Mouse (Mus musculus) midbrain, embryonic 14.5 days (tissue): ENCODE data around the gene Ccdc107. TPM values are rescaled to one million over a fixed set of nuclear protein-coding genes. Genes with fewer than 3 reads are reported as not detected.

Source experiments
- ATAC-seq: fragments of 200-750 bp; cut with Nextera tagmentation; 2 replicates; pipeline ENCODE4 v1.8.0; 2017; ENCODE audit warnings: moderate number of reproducible peaks, moderate library complexity; ENCODE audit not compliant: low FRiP score, low TSS enrichment
- DNase-seq: peaks from one replicate; pipeline ENCODE4 v3.0.0-alpha.2; 2015
- H3K27ac ChIP-seq: fragments of 300-500 bp; sonication (generic); replicated peaks from 2 replicates; pipeline ENCODE4 v1.5.1; 2014; ENCODE audit warnings: mild to moderate bottlenecking, low read depth, low read length, moderate library complexity
- H3K27me3 ChIP-seq: fragments of 300-500 bp; sonication (generic); 2 replicates; pipeline ENCODE4 v1.6.1; 2014; ENCODE audit warnings: low read length, control low read depth, mixed read lengths; ENCODE audit not compliant: control insufficient read depth, insufficient read depth
- H3K36me3 ChIP-seq: fragments of 300-500 bp; sonication (generic); 2 replicates; pipeline ENCODE4 v1.6.1; 2014; ENCODE audit warnings: low read length, control low read depth; ENCODE audit not compliant: control insufficient read depth, insufficient read depth
- H3K4me1 ChIP-seq: fragments of 300-500 bp; sonication (generic); 2 replicates; pipeline ENCODE4 v1.6.1; 2014; ENCODE audit warnings: mild to moderate bottlenecking, antibody characterized with exemption, low read length, control low read depth; ENCODE audit not compliant: control insufficient read depth, insufficient read depth
- H3K4me2 ChIP-seq: fragments of 300-500 bp; sonication (generic); 2 replicates; pipeline ENCODE4 v1.6.1; 2014; ENCODE audit warnings: mild to moderate bottlenecking, low read length, moderate library complexity
- H3K4me3 ChIP-seq: fragments of 300-500 bp; sonication (generic); replicated peaks from 2 replicates; pipeline ENCODE4 v1.5.1; 2014; ENCODE audit warnings: low read depth, low read length
- H3K9ac ChIP-seq: fragments of 300-500 bp; sonication (generic); replicated peaks from 2 replicates; pipeline ENCODE4 v1.6.1; 2014; ENCODE audit warnings: mild to moderate bottlenecking, low read length, moderate library complexity
- H3K9me3 ChIP-seq: fragments of 300-500 bp; sonication (generic); 2 replicates; pipeline ENCODE4 v1.6.1; 2016; ENCODE audit warnings: low read length, control low read depth, mixed read lengths; ENCODE audit not compliant: control insufficient read depth
- WGBS: fragments of 180-500 bp; shearing (Covaris S2); extraction: QIAGEN DNeasy Blood & Tissue Kit; methylation state at CpG from one replicate; pipeline ENCODE4 v1.1.7; 2014; 5-methylcytosine and 5-hydroxymethylcytosine counted together
- polyA plus RNA-seq: library from polyadenylated mRNA; unstranded; fragments of >200 nt; fragmentation: Nextera tagmentation; extraction: Ambion mirVana; gene quantifications from 2 replicates; pipeline ENCODE4 v1.2.1, GENCODE M21; 2014

Gene Ccdc107
- polyA plus RNA-seq, 1 experiment from 2014 or later, result 68.1 TPM

GRCm38 (mm10) chr4:43457124-43457523, 35.6 kb upstream of the Ccdc107 start:
- no peak overlapping the region for H3K9ac ChIP-seq
- ATAC-seq, result no peak
- WGBS, result 26% methylated on average over 8 of the region's 8 CpGs
- peaks cover 11% of the 10 kb centered on the region; the same call in 1 of the 2 replicates for H3K4me1 ChIP-seq
- H3K9me3 ChIP-seq, result no peaks in the 10 kb centered on the region
- H3K4me3 ChIP-seq, result no peak overlapping the region
- no peaks in the 10 kb centered on the region for H3K27me3 ChIP-seq
- no peak for DNase-seq
- H3K36me3 ChIP-seq, result no peaks in the 10 kb centered on the region
- H3K27ac ChIP-seq, result no peak overlapping the region
- H3K4me2 ChIP-seq, result no peak overlapping the region

- Histone ChIP-seq H3K4me2 (no peak overlapping the region), H3K36me3 (no peaks in the 10 kb centered on the region), H3K4me1 (no peaks in the 10 kb centered on the region), H3K4me3 (no peak overlapping the region), H3K9ac (no peak overlapping the region), H3K27me3 (no peaks in the 10 kb centered on the region), H3K27ac (no peak overlapping the region), H3K9me3 (no peaks in the 10 kb centered on the region)
- 95% methylated on average over 5 of the region's 5 CpGs for WGBS
- DNase-seq (no peak), ATAC-seq (no peak)
Observed at GRCm38 (mm10) chr4:43463102-43463501, 29.6 kb upstream of the Ccdc107 start.

GRCm38 (mm10) chr4:43465935-43466334, 26.8 kb upstream of the Ccdc107 start:
- no peak overlapping the region for H3K4me2 ChIP-seq

GRCm38 (mm10) chr4:43466872-43467271, 25.8 kb upstream of the Ccdc107 start:
- no peaks in the 10 kb centered on the region for H3K36me3 ChIP-seq
- no peaks in the 10 kb centered on the region for H3K4me1 ChIP-seq
- ATAC-seq (no peak), DNase-seq (no peak)
- WGBS, result 93% methylated on average over 7 of the region's 7 CpGs
- no peak overlapping the region for H3K4me2 ChIP-seq
- H3K4me3 ChIP-seq, result no peak overlapping the region
- H3K9me3 ChIP-seq, result no peaks in the 10 kb centered on the region
- H3K27ac ChIP-seq, result no peak overlapping the region
- no peaks in the 10 kb centered on the region for H3K27me3 ChIP-seq
- no peak overlapping the region for H3K9ac ChIP-seq

More at GRCm38 (mm10) chr4:43465935-43466334, 26.8 kb upstream of the Ccdc107 start:
- no peak overlapping the region for H3K9ac ChIP-seq
- WGBS, result 89% methylated on average over 6 of the region's 6 CpGs
- no peak overlapping the region for H3K4me3 ChIP-seq
- H3K36me3 ChIP-seq, result no peaks in the 10 kb centered on the region
- no peaks in the 10 kb centered on the region for H3K4me1 ChIP-seq
- H3K27ac ChIP-seq, result no peak overlapping the region
- ATAC-seq (no peak), DNase-seq (no peak)
- no peaks in the 10 kb centered on the region for H3K9me3 ChIP-seq
- no peaks in the 10 kb centered on the region for H3K27me3 ChIP-seq

GRCm38 (mm10) chr4:43470301-43470700, 22.4 kb upstream of the Ccdc107 start:
- Histone ChIP-seq H3K36me3 (no peaks in the 10 kb centered on the region), H3K4me2 (no peak overlapping the region), H3K27me3 (no peaks in the 10 kb centered on the region), H3K27ac (no peak overlapping the region), H3K4me3 (no peak overlapping the region), H3K4me1 (no peaks in the 10 kb centered on the region), H3K9me3 (no peaks in the 10 kb centered on the region), H3K9ac (no peak overlapping the region)
- 95% methylated on average over 10 of the region's 10 CpGs for WGBS
- no peak for DNase-seq
- no peak for ATAC-seq

- no peaks in the 10 kb centered on the region for H3K36me3 ChIP-seq
- no peaks in the 10 kb centered on the region for H3K9me3 ChIP-seq
- WGBS, result 88% methylated on average over 1 of the region's 1 CpGs
- H3K27me3 ChIP-seq, result no peaks in the 10 kb centered on the region
- no peak overlapping the region for H3K9ac ChIP-seq
- DNase-seq (no peak), ATAC-seq (no peak)
- no peak overlapping the region for H3K27ac ChIP-seq
- no peak overlapping the region for H3K4me3 ChIP-seq
- H3K4me2 ChIP-seq, result no peak overlapping the region
- no peaks in the 10 kb centered on the region for H3K4me1 ChIP-seq
Observed at GRCm38 (mm10) chr4:43473636-43474035, 19.1 kb upstream of the Ccdc107 start.

- no peak overlapping the region for H3K4me2 ChIP-seq
- no peaks in the 10 kb centered on the region for H3K36me3 ChIP-seq
- no peak overlapping the region for H3K9ac ChIP-seq
- H3K4me3 ChIP-seq, result no peak overlapping the region
- WGBS, result 94% methylated on average over 6 of the region's 6 CpGs
- H3K27ac ChIP-seq, result no peak overlapping the region
- H3K4me1 ChIP-seq, result no peaks in the 10 kb centered on the region
- ATAC-seq, result no peak
- H3K9me3 ChIP-seq, result no peaks in the 10 kb centered on the region
- H3K27me3 ChIP-seq, result no peaks in the 10 kb centered on the region
- no peak for DNase-seq
Observed at GRCm38 (mm10) chr4:43476604-43477003, 16.1 kb upstream of the Ccdc107 start.

GRCm38 (mm10) chr4:43477857-43478533, 14.7 kb upstream of the Ccdc107 start:
- Histone ChIP-seq H3K4me2 (peak overlapping the region; percentile 51), H3K9me3 (no peaks in the 10 kb centered on the region), H3K9ac (0 out of 2 replicates have a peak overlapping the region, but pooled peaks have one; percentile 14), H3K27ac (no peak overlapping the region), H3K36me3 (no peaks in the 10 kb centered on the region), H3K27me3 (no peaks in the 10 kb centered on the region), H3K4me3 (peak overlapping the region; percentile 31), H3K4me1 (no peaks in the 10 kb centered on the region)
- ATAC-seq (peak; percentile 90), DNase-seq (peak; percentile 94)
- 18% methylated on average over 11 of the region's 11 CpGs for WGBS

GRCm38 (mm10) chr4:43478534-43478858, 14.2 kb upstream of the Ccdc107 start:
- WGBS, result 47% methylated on average over 8 of the region's 8 CpGs
- H3K9me3 ChIP-seq, result no peaks in the 10 kb centered on the region
- ATAC-seq, result no peak
- no peak for DNase-seq
- 0 out of 2 replicates have a peak overlapping the region, but pooled peaks have one; percentile 14 for H3K9ac ChIP-seq
- no peaks in the 10 kb centered on the region for H3K4me1 ChIP-seq
- no peaks in the 10 kb centered on the region for H3K36me3 ChIP-seq
- H3K27ac ChIP-seq, result no peak overlapping the region
- peak overlapping the region; percentile 51 for H3K4me2 ChIP-seq
- H3K4me3 ChIP-seq, result peak overlapping the region; percentile 31
- H3K27me3 ChIP-seq, result no peaks in the 10 kb centered on the region
